Mouse (Mus musculus) heart, postnatal 4 days (tissue): ENCODE data around the gene Ube4b. TPM values are rescaled to one million over a fixed set of nuclear protein-coding genes. Genes with fewer than 3 reads are reported as not detected.

Experiments used
- DNase-seq: peaks from one replicate; pipeline ENCODE4 v3.0.0; 2021
- total RNA-seq, 2 experiments: library from RNA; stranded (reverse); gene quantifications; 2 replicates each; pipeline ENCODE4 v1.2.3; 2021

Ube4b gene
- total RNA-seq, 2 experiments from 2014 or later, result 59.9 to 61.8 TPM

GRCm38 (mm10) chr4:149429592-149429991 is 3.0 kb upstream of the Ube4b start:
- no peak for DNase-seq

DNA sequence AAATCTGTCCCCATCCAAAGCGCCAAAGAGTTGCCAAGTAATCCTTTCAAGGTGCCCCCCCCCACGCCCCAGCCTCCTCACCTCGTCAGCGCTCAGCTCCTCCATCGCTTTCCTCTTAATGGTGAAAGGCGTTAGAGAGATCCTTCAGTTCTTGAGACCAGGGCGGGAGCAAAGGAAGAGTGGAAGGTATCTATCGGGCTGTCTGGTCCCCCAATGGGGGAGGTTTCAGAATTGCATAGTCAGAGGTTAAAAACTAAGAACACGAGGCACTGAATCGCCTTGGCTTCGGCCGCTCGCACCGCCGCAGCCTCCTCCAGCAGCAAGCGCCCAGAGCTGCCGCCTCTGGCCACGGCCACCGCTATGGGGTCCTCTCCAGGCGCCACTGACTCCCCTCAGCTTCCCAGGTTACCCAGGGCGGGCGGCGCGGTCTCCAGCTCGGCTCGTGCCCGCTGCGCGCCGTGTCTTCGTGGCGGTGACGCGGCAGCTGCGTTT is 702 bp downstream of the Ube4b start:
- peak; percentile 19 for DNase-seq

DNA sequence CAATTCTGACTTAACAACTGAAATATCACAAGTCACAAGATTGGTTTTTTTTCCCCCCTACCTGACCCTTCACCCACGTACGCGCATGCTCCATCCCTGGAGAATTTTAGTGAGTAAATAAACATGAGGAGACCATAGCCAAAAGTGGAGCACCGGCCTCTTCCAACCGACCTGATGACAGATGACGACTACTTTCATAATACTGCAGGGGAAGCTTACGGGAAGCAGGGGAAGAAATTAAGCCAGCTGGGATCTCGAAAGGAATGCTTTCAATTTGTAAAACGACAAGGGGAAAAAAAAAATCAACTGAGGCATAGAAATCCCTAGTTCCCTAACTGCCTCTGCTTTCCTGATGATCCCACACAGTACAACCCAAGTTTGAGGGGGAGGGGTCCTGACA is 1.8 kb downstream of the Ube4b start:
- DNase-seq, result no peak

DNA sequence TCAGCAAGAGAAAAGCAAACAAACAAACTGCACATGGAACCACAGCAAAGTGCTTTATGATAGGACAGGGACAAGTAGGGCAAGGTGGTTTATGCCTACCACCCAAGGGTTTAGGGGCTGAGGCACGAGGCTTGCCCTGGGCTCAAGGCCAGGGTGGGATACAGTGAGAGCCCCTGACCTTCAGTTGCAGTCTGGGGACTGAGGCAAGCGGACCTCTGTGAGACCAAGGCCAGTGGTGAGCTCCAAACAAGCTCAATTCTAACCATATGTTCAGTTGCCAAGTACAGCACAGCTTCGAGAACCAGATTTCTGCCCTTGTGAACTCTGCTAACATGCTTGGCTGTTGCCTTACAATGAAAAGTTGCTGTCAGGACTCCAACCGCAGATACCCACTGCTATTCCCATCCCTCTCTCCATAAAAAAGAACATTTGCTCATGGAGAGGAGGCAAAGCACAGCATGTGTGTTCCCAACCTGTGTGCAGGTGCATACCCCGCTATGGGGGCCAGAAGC is 8.6 kb downstream of the Ube4b start:
- DNase-seq, result no peak

DNA sequence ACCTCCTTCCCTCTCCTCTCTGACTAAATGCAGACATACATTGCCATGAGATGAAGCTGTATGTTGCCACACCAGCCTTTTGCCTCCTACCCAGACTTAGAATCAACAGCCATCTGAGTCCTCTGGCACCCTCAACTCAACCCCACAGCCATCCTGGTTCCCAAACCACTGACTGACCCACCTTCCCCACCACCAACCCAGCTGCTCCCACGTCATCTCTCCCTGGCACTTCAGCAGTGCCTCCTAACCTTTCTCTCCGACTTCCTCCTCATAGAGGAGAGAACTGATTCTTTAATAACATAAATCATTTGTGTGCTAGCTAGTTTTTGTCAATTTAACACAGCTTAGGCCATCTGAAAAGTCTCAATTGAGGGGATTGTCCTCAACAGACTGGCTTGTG is 9.6 kb downstream of the Ube4b start:
- no peak for DNase-seq

DNA sequence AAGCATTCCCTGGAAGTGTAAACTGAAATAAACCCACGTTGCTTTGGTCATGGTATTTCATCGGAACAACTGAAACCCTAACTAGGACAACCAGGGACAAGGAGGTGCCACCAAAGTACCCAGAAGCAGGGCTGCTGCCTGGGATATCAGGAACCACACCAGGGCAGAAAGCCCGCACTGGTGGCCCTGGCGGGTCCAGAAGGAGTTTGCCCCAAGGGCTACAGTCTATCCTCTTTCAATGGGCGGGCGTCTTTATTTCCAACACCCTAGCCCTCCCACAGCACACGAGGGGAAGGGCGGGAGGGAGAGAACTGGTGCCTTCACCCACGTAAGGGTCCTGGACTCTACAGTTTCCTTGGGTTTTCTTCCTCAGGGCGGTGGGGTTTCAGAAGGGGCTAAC is 10.1 kb downstream of the Ube4b start:
- DNase-seq, result no peak

GRCm38 (mm10) chr4:149415651-149416169 is 10.8 kb downstream of the Ube4b start:
- no peak for DNase-seq

DNA sequence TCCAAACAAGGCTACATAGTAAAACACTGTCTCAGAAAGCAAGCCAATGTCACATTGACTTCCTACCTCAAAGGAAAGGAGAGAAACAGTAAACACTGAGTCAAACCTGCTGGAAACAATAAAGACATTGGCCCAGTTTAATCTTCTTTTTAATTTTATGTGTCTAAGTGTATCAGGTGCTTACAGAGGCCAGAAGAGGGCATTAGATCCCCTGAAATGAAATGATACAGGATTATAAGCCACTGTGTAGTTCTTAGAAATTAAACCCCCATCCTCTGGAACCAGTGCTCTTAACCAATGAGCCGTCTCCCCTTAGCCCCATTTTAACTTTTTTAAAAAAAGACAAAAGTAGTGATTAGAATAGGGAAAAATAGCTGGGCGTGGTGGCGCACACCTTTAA is 12.3 kb downstream of the Ube4b start:
- DNase-seq, result no peak

GRCm38 (mm10) chr4:149409759-149410158 is 16.8 kb downstream of the Ube4b start:
- no peak for DNase-seq

DNA sequence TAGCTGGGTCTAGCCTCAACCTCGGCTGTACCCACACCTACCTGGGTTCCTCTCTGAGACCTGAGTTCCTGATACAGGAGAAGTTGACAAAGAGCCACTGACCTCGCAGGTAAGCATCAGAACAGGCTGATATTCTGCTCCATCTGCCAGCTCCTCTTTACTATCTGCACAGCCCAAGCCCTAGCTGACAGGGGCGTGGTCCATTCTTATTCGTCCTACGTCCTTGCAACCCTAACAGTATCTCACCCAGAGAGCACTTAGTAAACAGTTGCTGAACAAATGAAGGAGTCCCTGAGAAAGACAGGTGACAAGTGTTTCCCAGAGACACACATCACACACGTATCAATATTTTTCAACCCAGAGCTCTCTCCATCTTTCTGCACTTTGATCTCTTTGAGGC is 18.2 kb downstream of the Ube4b start:
- no peak for DNase-seq

GRCm38 (mm10) chr4:149407461-149407860 is 19.1 kb downstream of the Ube4b start:
- DNase-seq, result no peak

GRCm38 (mm10) chr4:149405713-149406443 is 20.7 kb downstream of the Ube4b start:
- DNase-seq, result no peak

GRCm38 (mm10) chr4:149404640-149405465 is 21.7 kb downstream of the Ube4b start:
- no peak for DNase-seq

DNA sequence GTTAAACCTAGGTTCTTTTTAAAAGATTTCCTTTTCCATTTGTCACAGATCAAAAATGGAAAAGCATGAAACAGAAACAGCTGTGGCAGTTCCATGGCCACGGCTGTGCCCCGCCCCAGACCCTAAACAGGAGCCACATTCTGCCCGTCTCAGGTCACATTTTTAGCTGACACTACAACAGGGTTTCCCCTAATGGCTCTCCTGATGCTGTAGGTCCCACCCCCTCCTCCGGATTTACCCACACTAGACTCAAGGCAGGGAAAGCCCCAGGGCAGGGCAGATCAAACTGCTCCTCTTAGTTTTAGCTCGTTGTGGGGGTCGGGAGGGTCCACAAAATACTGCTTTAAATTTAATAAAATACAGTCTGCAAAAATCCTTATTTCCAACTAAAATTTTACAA is 23.5 kb downstream of the Ube4b start:
- DNase-seq, result no peak

- DNase-seq, result no peak
Measured at GRCm38 (mm10) chr4:149401591-149401982, 25.0 kb downstream of the Ube4b start.

GRCm38 (mm10) chr4:149400878-149401590 is 25.5 kb downstream of the Ube4b start:
- no peak for DNase-seq

- peak; percentile 66 for DNase-seq
Measured at GRCm38 (mm10) chr4:149399331-149399910, 27.1 kb downstream of the Ube4b start.

DNA sequence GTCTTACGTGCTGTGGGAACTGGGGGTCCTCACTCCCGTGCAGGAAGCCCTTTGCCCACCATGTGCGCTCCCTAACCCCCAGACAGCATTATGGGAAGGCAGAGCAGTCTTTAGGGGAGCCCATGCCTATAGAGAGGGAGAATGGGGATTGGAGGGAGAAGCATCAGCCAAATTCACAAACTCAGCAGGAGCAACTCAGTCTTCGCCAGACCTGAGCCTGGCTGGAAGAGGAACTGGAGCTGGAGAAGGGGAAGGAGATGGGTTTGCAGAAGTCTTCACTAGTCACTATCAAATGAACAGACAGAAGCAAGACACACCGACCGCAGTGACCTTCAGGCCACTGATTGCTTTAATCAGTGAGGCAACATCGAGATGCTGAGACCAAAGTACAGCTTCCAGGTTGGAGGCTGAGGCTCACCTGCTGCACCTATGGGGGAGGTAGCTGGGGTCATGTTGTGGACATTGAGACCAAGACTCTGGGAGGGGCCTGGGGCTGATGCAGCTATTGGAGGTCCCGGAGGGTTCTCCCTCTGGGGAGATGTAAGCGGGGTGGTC is 28.3 kb downstream of the Ube4b start:
- DNase-seq, result no peak

GRCm38 (mm10) chr4:149396433-149397306 is 29.9 kb downstream of the Ube4b start:
- DNase-seq, result no peak

DNA sequence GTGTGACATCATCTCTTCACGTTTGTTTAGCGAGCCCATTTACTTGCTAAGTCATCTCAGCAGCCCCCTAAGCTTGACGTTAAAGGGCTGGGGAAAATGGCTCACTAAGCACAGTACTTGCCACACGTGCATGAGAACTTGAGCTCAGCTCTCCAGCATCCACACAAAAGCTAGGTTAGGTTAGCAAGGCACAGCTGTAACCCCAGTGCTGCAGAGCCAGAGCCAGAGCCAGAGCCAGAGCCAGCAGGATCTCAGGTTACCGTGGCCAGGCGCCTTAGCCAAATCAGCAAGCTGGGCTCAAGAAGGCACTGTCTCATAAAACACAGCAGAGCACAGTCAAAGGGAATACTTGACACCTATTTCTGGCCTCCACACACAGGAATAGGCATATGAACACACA is 31.0 kb downstream of the Ube4b start:
- DNase-seq, result peak; percentile 45

DNA sequence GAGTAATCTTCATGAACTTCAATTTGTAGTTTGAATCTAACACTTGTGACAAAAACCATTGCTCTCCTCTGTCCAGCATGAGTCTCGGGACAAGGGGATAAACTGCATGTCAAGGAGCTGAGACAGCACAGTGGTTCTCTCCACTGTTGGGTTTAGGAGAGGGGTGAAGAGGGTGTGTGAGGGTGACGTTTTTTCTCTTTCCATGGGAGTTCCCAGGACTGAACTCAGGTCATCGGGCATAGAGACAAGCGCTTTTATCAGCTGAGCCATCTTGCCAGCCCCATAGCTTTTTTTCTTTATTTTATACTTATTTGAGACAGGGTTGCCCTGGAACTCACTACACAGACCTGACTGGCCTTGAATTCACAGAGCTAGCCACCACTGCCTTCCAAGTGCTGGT is 32.3 kb downstream of the Ube4b start:
- no peak for DNase-seq
